Mouse (Mus musculus) ovary, postnatal 36 days (tissue): ENCODE results near the gene Smarcc2.

ENCODE experiments used
- DNase-seq: peaks from one replicate; pipeline ENCODE4 v3.0.0; 2022; ENCODE audit warnings: low spot score, mixed read lengths

Gene Smarcc2

DNA sequence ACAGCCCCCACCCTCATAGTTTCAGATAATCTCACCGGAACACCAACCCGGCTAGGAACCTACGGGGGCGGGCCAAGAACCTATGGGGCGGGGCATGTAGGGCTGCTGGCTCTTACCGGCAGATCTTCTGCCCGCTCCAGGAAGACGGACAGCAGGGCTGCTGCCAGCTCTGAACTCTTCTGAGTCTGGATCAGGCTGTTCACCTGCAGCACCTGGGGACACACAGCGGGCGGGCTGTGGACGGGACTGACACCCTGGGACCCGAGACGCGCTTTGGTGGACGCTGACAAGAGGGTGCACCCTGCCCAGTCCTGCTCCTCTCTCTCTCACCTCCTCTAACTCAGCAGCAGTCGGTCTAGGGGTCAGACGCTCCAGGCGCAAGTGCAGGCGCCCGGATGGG, 57.0 kb downstream of the Smarcc2 start:
- DNase-seq: no peak

DNA sequence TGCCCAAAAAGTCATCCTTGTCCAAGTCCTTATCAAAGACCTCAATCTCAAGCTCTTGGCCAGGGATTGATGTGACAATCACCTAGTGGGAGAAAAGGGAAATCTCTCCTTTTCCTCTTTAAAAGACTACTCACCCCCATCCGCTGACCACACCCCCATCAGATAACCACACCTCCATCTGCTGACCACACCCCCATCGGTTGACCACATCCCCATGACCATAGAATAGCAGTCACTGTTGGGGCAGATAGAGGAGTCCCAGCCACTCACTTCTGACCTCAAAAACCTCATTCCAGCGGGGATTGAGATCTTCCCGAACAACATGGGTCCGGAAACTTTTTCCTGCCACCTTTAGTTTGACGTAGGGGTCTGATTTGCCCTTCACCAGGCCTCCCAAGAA, 57.6 kb downstream of the Smarcc2 start:
- DNase-seq: no peak

DNA sequence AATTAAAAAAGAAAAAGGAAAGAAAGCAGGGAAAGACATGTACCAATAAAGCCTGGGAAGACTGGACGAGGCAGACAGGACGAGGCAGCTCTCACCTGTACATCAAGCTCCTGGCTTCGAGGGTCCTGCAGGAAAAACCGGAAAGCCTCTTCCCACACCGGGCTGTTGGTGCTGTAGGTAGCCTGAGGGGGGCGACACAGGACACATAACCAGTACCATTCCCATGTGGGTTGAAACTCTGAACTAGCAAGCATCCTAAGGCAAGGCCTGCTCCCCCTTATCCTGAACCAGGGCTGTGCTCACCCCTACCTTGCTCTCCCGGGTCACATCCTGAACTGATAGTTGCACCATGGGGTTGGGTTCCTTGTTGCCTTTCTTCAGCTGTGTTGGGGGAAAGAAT, 59.8 kb downstream of the Smarcc2 start:
- no peak for DNase-seq

DNA sequence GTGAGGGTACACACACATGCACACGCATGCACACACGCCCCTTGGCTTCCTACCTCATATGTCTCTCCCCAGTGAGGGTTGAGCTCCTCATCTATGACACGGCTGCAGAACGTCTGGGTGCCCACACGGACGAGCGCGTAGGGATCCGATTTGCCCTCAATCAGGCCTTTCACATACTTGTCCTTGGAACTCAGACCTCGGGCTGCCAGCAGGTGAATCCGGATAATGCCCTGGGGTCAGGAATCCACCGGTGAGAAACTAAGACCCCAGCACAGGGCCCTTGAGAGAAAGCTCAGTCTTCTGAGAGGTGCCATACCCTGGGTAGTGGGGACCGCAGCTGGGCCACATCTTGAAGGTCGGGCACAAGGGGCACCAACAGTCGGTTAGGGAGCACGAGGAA, 61.5 kb downstream of the Smarcc2 start:
- no peak for DNase-seq

DNA sequence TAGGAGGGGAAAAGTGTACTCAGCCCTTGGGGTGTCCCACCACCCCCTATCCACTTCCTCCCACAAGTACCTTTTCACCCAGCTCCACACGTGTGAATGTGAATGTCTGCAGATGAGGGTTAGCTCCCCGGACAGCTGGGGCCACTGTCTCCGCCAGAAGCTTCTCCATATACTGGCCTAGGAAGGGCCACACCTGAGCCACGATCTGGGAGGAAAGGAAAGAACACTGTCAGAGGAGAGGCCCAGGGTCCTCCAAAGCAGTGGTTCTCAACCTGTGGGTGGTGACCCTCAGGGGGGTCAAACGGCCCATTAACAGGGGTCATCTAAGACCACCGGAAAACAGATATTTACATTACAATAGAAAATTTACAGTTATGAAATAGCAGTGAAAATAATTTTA, 63.3 kb downstream of the Smarcc2 start:
- DNase-seq: no peak

DNA sequence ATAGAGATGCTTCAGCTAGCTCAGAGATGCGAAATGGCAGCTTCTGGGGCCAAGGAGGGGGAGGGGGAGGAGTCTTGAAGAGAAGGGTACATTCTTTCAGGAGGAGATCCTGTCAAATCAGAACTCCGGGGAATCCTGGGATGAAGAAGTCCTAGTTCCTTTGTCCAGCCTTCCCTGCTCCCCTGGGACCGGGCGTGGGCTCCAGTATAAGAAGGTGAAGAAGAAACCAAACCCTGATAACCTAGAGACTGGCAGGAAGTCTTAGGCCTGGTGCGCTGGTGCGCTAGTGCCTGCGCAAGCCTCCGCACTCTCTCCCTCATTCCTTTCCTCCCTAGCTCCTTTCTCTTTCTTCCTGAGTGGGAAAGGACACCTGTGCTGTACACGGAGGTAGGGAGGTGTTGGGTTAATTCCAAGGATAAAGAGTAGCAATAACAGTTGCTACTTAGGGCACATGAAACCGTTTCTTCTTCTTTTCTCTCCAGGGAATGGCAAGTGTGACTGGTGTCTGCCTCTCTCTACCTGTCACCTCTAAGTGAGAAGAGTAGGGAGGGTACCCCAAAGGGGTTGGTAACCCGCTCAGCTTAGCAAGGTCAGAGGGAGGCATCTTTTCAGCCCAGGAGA, 65.2 kb downstream of the Smarcc2 start:
- DNase-seq: no peak

DNA sequence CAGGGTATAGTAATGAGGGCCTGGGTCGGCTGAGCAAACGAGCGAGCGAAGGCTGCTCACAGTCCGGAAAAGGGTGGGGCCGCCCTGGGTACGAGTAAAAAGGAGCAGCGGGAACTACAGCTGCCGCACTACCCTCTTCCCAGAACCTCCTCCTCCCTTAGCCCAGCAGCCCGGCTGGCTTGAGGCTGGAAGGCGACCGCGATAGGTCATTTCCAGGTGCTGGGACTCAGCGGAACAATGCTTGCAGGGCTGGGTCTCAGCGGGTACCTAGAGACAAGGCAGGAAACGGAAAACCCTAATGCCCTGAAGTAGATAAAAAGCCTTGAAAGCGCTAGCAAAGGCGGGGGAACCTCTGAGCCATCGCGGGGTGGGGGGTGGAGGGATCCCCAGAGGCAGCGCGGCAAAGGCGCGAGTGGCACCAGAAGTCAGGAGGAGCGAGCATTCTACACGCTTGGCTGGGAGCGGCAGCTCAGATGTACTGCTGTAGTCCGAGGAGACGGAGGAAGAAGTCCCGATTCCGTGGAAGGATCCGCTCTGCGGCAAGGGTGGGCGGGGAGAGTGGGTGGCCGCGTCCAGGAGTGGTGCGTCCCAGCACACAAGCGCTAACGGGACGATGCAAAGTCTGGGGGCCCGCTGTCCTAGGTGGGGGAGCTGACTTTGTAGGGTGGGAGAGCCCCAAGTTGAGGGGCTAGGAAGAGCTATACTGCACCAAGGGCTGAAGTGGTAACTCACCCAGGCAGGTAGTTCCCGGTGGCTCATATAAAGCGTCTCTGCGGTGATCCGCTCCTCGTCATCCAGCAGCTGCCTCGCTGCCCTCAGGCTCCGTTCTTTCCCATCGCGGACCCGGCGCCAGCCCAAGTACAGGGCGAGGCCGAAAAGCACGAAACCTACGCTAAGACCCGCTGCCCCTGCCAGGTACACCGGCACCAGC, 65.9 kb downstream of the Smarcc2 start:
- peak; percentile 59 for DNase-seq

DNA sequence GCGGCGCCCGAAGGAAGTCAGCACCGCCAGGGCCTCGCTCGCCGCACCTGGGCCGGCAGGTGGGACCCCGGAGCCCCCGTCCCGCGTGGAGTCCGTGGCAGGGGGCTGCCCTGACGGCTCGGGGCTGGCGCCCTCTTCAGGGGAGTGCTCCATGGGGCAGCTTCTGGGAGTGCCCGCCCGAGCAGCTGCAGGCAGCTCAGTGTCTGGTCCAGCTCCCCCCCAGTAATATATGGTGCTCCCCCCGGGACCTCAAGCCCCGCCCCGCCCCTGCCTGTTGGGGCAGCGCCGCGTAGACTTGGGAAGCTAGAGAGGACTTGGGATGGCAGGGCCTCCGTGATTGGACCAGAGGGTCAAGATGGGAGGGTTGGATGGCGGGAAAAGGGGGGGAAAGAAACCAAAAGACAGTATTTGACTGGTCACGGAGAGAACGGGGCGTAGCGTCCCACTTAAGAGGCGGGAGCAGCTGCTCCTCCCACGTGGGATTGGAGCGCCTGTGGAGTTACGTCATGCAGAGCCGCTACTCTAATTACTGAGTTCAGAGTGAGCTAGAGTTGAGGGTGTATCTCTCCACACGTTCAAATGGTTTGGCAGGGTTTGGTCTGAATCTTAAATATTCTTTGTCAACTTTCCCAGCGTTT, 66.7 kb downstream of the Smarcc2 start, which contains the start of gene Esyt1:
Gene Esyt1, minus strand, starts transcription at position 201 of the 638 bp plus-strand sequence.
- DNase-seq: peak; percentile 90

DNA sequence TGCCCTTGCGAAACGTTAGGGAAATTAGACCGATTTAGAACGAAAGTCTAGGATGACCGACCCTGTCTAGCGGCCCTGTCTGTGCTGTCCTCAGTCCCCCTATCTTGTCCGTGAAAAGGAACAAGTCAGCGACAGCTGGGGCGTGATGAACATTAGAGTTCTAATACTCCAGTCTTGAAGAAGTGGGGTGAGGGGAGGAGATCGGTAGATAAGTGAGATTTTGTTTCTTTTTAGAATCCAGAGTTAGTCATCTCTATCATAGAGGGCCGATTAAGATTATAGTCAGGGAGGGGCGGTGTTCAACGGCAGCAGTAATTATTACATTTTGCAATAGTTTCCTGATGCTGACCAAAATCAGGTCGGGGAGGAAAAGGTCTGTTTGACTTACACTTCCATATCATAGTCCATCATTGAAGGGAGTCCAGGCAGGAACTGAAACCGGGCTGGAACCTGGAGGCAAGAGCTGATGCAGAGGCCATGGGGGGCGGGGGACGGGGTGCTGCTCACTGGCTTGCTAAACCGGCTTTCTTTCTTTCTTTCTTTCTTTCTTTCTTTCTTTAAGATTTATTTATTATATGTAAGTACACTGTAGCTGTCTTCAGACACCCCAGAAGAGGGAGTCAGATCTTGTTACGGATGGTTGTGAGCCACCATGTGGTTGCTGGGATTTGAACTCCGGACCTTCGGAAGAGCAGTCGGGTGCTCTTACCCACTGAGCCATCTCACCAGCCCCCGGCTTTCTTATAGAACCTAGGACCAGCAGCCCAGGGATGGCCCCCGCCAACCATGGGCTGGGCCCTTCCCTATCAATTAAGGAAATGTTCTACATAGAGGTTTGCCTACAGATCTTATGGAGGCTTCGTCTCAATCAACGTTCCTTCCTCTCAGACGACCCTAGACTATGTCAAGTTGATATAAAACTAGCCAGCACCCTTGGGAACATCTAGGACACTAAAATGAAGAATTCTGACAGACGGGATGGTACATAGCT, 67.6 kb downstream of the Smarcc2 start:
- DNase-seq: no peak

DNA sequence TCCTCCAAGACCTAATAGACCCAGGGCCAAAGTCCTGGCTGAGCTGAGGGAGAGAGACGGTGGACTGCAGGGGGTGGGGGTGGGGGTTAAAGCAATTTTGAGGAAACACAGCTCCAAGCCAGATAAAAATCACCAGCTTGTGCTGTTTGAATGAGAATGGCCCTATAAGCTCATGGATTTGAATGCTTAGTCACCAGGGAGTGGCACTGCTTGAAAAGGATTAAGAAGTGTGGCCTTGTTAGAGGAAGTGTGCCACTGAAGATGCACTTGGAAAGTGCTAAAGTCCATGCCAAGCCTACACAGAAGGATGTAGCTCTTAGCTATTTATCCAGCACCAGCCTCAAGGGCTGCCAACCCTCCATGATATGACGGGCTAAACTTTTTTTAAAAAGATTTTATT, 76.2 kb downstream of the Smarcc2 start:
- DNase-seq: no peak

DNA sequence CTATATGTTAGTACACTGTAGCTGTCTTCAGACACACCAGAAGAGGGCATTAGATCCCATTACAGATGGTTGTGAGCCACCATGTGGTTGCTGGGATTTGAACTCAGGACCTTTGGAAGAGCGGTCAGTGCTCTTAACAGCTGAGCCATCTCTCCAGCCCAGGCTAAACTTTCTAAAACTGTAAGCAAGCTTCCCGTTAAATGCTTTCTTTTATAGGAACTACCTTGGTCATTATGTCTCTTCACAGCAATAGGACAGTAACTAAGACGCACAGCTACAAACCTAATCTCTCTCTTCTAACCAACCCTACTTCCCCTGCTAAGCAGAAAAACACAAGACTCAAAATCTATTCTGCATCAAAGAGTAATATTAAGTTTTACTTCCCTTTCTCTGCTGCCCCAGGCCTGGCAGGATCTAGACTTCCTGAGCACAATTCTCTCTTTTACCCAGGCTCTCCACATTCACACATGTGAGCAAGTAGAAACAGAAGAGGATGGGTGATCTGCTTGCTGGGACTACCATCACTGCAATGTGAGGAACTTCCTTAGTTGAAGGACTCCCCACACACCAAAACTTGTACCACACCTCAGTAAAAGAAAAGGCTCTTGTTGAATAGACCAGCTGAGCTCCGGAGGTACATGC, 76.7 kb downstream of the Smarcc2 start:
- DNase-seq: no peak

DNA sequence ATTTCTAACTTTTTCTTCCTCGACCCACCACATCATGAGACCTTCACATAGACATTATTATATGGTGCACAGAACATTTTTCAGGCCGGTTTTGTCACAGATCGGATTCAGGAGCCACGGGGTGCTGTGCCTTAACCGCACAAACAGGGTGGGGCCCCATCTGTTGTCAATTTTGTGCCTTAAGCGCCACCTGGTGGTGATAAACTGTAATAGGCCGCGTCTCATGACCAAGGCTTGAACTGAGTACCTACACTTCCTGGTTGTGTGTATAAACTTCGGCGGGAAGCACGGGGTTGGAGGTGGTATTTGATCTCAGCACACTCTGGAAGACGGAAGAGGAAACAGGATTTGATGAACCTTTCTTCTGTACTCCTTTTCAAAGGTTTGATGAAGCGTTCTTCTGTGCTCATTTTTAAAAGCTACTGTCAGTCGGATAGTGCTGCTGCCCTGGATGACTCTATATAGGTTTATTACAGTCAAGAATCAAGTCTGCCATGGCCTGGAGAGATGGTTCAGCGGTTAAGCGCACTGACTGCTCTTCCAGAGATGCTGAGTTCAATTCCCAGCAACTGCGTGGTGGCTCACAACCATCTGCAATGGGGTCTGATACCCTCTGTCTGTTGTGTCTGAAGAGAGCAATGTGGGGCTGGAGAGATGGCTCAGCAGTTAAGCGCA, 77.4 kb downstream of the Smarcc2 start:
- DNase-seq: peak; percentile 78

DNA sequence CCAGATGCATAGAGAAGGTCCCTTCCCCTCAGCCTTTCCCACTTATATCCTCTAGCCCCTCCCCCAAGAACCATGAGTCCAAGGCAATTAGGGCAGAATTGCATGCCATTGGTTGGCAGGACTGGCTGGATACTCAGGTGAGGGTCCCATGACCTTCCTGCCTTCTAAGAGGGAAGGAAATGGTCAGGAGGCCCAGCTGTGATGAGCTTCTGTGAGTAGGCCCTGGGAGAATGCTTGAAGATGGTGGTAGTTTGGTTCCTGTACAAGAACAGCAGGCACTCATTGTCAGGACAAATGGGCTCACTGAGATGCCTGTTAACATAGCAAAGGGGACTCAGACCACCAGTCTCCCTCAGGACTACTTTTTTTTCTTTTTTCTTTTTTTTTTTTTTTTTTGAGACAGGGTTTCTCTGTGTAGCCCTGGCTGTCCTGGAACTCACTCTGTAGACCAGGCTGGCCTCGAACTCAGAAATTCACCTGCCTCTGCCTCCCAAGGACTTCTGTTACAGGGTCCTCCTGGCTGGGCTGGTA, 79.4 kb downstream of the Smarcc2 start:
- no peak for DNase-seq
